Mouse (Mus musculus) lung, embryonic 15.5 days (tissue): ENCODE measurements at regions not wholly inside any gene's neighbourhood (a gene's known extent, or its start where the extent isn't known, plus 50 kb on each side); places are given as distances from the start of the nearest gene placed in this dataset.

Experiments
- ATAC-seq: fragments of 200-750 bp; cut with Nextera tagmentation; 2 replicates; pipeline ENCODE4 v1.8.0; 2017; ENCODE audit warnings: moderate number of reproducible peaks, borderline replicate concordance; ENCODE audit not compliant: low FRiP score, low TSS enrichment; ENCODE audit errors: extremely low read depth
- H3K27ac ChIP-seq: fragments of 300-500 bp; sonication (generic); 2 replicates; pipeline ENCODE4 v1.5.1; 2015; ENCODE audit warnings: moderate library complexity, mild to moderate bottlenecking, inconsistent platforms
- H3K27me3 ChIP-seq: fragments of 300-500 bp; sonication (generic); 2 replicates; pipeline ENCODE4 v1.6.1; 2015; ENCODE audit warnings: inconsistent platforms
- H3K36me3 ChIP-seq: fragments of 300-500 bp; sonication (generic); 2 replicates; pipeline ENCODE4 v1.6.1; 2015; ENCODE audit warnings: inconsistent platforms
- H3K4me1 ChIP-seq: fragments of 300-500 bp; sonication (generic); 2 replicates; pipeline ENCODE4 v1.6.1; 2015; ENCODE audit warnings: inconsistent platforms
- H3K4me2 ChIP-seq: fragments of 300-500 bp; sonication (generic); 2 replicates; pipeline ENCODE4 v1.6.1; 2015; ENCODE audit warnings: inconsistent platforms, mild to moderate bottlenecking, moderate library complexity
- H3K4me3 ChIP-seq: fragments of 300-500 bp; sonication (generic); 2 replicates; pipeline ENCODE4 v1.5.1; 2015; ENCODE audit warnings: mild to moderate bottlenecking, inconsistent platforms
- H3K9ac ChIP-seq: fragments of 300-500 bp; sonication (generic); 2 replicates; pipeline ENCODE4 v1.6.1; 2015; ENCODE audit warnings: inconsistent platforms
- H3K9me3 ChIP-seq: fragments of 300-500 bp; sonication (generic); 2 replicates; pipeline ENCODE4 v1.6.1; 2016; ENCODE audit warnings: inconsistent platforms
- WGBS: fragments of 180-500 bp; shearing (Covaris S2); methylation state at CpG from one replicate; pipeline ENCODE4 v1.1.7; 2015; 5-methylcytosine and 5-hydroxymethylcytosine counted together

DNA sequence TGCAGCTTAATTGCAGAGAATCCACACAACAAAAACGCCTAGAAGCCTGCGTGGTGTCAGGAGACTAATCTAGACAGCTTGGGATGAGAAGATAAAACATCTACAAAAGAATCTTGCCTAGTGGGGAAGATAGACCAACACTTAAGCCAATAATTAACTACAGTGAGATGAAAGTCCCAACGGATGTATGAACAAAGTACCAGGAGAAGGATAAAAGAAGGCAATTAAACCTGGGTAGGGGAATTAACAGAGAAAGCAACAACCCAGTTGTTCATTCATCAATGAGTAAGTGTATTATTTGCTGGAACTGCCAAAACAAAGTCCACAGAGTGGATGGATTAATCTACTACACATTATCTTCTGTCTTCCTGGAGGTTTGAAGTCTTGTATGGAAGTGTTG, 99.8 kb downstream of the Olfm4 start:
- H3K9me3 ChIP-seq, result no peaks in the 10 kb centered on the region
- ATAC-seq, result no peak
- no peak overlapping the region for H3K4me2 ChIP-seq
- no peak overlapping the region for H3K9ac ChIP-seq
- H3K36me3 ChIP-seq, result no peaks in the 10 kb centered on the region
- H3K27ac ChIP-seq, result no peak overlapping the region
- no peaks in the 10 kb centered on the region for H3K27me3 ChIP-seq
- 71% methylated on average over 3 of the region's 3 CpGs for WGBS
- H3K4me1 ChIP-seq, result no peaks in the 10 kb centered on the region
- no peak overlapping the region for H3K4me3 ChIP-seq

DNA sequence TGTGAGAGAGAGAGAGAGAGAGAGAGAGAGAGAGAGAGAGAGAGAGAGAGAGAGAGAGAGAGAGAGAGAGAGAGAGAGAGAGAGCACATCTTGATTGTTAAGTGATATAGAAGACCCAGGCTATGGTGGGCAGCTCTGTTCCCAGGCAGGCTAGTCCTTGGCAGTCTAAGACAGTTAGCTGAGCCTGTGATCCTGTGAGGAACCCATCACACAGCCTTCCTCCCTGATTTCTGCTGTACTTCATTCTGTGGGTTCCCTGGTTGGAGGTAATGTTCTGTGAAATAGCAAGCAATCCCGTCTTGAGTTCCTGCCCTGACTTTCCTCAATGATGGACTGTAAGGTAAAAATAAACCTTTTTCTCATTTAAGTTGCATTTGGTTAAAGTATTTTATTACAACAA, 113.4 kb downstream of the Olfm4 start:
- Histone ChIP-seq H3K4me1 (no peaks in the 10 kb centered on the region), H3K4me2 (no peak overlapping the region), H3K27ac (no peak overlapping the region), H3K27me3 (no peaks in the 10 kb centered on the region), H3K9me3 (no peaks in the 10 kb centered on the region), H3K36me3 (no peaks in the 10 kb centered on the region), H3K9ac (no peak overlapping the region), H3K4me3 (no peak overlapping the region)
- no peak for ATAC-seq
- WGBS, result 56% methylated on average over 1 of the region's 1 CpGs

DNA sequence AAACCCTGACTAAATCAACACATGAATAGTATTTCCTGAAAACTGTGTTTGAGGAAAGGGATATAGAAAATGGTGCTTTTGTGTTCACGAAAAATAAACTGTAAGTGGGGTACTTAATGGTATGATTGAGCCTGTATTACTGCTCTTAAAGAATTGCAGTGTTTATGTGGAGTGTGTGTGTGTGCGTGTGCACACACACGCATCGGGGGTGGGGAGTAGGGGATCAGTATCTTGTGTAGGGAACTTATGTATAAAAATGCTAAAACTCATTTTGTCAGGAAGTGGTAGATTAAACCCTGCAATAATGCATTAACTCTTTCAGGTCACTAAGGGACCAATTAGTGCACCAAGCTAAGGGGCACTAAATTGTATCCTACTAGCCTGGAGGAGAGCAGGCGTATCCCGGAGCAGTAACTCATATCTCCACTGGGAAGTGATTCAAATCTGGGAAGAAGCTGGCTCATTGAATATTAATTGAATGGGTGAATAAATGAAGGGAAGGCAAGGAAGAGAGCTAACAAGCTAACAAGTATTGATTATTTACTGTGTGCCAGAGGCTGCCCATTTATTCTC, 129.3 kb downstream of the Olfm4 start:
- 78% methylated on average over 6 of the region's 6 CpGs for WGBS
- no peaks in the 10 kb centered on the region for H3K9me3 ChIP-seq
- H3K4me2 ChIP-seq, result no peak overlapping the region
- H3K36me3 ChIP-seq, result no peaks in the 10 kb centered on the region
- H3K27ac ChIP-seq, result no peak overlapping the region
- no peaks in the 10 kb centered on the region for H3K27me3 ChIP-seq
- no peak for ATAC-seq
- H3K4me1 ChIP-seq, result no peaks in the 10 kb centered on the region
- no peak overlapping the region for H3K9ac ChIP-seq
- H3K4me3 ChIP-seq, result no peak overlapping the region

DNA sequence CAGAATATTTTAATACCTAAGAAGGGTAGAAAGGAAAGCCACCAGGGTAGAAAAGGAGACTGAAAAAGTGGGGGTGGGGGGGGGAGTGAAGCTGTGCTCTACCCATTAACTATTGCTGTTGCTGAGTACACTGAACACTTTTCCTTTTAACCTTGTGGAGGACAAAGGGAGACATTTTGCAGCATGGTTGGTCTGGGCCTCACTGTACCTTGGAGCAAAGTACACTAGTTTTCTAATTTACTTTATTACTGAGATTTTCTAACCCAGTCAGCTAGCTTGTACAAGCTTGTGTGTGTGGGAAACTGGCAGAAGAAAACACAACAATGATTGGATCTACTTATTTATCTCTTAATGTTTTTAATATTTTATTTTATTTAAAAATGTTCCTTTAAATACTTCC, 130.4 kb downstream of the Olfm4 start:
- Histone ChIP-seq H3K4me1 (no peaks in the 10 kb centered on the region), H3K27ac (no peak overlapping the region), H3K36me3 (no peaks in the 10 kb centered on the region), H3K27me3 (no peaks in the 10 kb centered on the region), H3K4me3 (no peak overlapping the region), H3K9ac (no peak overlapping the region), H3K4me2 (no peak overlapping the region), H3K9me3 (no peaks in the 10 kb centered on the region)
- ATAC-seq, result no peak

DNA sequence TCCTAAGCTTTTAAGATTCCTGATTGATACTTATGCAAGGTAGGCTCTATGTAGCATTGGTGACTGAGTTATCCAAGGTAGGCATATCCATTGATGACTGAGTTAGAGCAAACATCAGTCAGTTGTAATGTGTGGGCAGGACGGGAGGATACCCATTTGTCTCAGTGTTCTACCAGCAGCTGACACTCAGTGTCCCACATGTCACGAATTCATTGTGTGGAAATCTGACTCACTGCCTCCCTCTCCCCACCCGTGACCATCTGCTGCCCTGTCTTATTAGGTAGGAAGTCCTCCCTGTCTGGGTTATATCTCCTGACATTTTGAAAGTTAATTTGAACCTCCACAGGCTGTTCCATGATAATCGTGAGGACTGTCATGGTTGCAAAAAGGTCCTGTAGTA, 141.3 kb downstream of the Olfm4 start:
- no peak overlapping the region for H3K4me2 ChIP-seq
- no peaks in the 10 kb centered on the region for H3K4me1 ChIP-seq
- H3K36me3 ChIP-seq, result no peaks in the 10 kb centered on the region
- ATAC-seq, result no peak
- no peak overlapping the region for H3K9ac ChIP-seq
- WGBS, result 73% methylated on average over 4 of the region's 4 CpGs
- no peak overlapping the region for H3K27ac ChIP-seq
- no peaks in the 10 kb centered on the region for H3K27me3 ChIP-seq
- no peaks in the 10 kb centered on the region for H3K9me3 ChIP-seq
- no peak overlapping the region for H3K4me3 ChIP-seq

DNA sequence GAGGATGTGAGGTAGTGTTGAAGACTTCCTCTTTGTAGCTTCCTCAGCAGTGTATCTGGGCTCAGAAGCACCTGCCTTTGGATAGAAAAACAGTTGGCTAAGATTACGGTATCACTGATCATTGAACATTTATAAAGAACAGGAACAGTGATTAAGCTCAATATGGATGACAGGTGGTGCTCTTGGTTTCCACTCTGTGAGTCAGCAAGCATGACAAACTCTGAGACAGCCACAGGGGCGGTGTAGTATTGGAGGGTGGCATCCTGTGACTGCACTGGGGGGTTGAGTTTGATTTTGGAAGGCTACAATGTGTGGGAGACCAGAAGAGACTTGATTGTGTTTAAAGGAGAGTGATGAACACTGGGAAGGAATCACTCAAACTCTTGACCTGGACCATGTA, 144.3 kb downstream of the Olfm4 start:
- Histone ChIP-seq H3K27ac (no peak overlapping the region), H3K36me3 (no peaks in the 10 kb centered on the region), H3K4me1 (no peaks in the 10 kb centered on the region), H3K9me3 (no peaks in the 10 kb centered on the region), H3K4me3 (no peak overlapping the region), H3K27me3 (no peaks in the 10 kb centered on the region), H3K4me2 (no peak overlapping the region), H3K9ac (no peak overlapping the region)
- no peak for ATAC-seq
- WGBS, result 86% methylated on average over 2 of the region's 2 CpGs

DNA sequence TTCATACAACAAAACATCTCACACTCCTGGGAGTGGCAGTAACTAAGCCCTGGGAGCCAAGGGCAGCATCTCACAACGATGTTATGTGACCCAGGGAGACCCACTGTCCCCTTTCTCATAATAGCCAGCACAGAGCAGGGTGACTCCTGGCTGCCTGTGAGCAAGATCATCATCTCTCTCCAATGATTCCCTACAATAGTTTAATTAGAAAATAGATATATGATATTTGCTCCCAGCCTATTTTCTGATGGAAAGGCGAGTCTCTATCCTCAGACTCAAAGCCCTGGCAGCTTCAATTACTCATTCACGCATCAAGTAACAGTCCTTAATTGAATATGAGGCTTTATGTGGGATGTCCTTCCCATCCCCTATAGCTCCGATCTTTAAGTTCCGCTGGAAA, 153.7 kb downstream of the Olfm4 start:
- ATAC-seq, result no peak
- no peak overlapping the region for H3K27ac ChIP-seq
- no peak overlapping the region for H3K4me3 ChIP-seq
- no peak overlapping the region for H3K4me2 ChIP-seq
- no peaks in the 10 kb centered on the region for H3K36me3 ChIP-seq
- no peaks in the 10 kb centered on the region for H3K9me3 ChIP-seq
- no peaks in the 10 kb centered on the region for H3K4me1 ChIP-seq
- no peak overlapping the region for H3K9ac ChIP-seq
- 75% methylated on average over 5 of the region's 5 CpGs for WGBS
- no peaks in the 10 kb centered on the region for H3K27me3 ChIP-seq

DNA sequence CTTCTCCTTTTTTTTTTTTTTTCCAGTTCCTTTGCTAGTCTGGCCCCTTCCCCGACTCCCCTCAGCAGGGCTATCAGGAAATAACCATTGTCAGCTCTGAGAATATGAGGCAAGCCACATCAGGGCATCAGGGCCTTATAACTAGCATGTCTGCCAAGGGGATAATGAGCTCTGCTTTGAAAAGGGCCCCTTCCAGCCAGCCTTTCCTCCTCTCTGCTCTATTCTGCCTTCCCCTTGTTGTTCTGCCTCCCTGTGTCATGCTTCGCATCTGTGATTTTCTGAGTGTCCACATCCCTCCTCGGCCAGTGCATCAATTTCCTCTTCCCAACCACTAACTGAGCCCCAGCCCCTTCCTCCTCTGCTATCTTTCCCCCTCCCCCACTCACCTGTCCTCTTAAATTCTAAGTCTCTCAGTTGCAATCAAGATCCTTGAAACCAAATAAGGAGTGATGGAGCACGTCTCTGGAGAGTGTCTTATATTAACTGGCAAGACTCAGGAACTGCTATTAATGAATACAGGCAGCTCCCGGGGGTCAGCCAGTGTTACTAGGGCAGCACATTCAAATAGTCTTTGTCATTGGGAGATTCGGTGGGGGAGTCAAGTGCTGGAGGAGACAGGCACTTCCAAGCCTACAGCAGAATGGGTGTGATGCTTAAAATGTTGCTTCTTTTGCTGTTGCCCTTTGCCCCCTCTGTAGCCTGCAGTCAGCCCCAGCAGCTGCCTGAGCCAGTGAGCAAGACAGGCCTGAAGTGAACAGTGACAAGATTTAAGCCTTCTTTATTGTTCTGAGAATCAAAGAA, 155.3 kb downstream of the Olfm4 start:
- ATAC-seq, result no peak
- H3K4me3 ChIP-seq, result no peak overlapping the region
- no peaks in the 10 kb centered on the region for H3K36me3 ChIP-seq
- no peak overlapping the region for H3K27ac ChIP-seq
- H3K4me1 ChIP-seq, result no peaks in the 10 kb centered on the region
- 36% methylated on average over 6 of the region's 6 CpGs for WGBS
- no peak overlapping the region for H3K9ac ChIP-seq
- no peaks in the 10 kb centered on the region for H3K9me3 ChIP-seq
- H3K4me2 ChIP-seq, result no peak overlapping the region
- no peaks in the 10 kb centered on the region for H3K27me3 ChIP-seq

DNA sequence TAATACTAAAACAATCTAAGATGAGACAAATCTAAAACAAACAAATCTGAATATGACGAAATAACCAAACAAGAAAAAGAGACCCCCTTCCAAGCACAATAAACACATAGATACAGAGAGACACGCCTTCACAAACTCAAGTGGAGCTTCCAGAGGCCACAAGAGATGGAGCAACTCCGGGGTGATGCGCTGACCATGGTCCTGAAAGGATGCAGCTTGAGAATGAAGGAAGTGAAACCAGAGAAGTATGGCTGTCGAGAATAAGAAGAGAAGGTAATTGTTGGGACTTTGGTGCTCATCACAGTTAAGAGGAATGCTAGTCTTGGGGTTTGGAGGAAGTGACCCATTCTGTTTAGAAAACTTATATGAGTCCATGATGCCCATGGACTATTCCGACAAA, 173.1 kb downstream of the Olfm4 start:
- Histone ChIP-seq H3K4me2 (no peak overlapping the region), H3K27me3 (no peaks in the 10 kb centered on the region), H3K36me3 (no peaks in the 10 kb centered on the region), H3K27ac (no peak overlapping the region), H3K4me1 (no peaks in the 10 kb centered on the region), H3K9ac (no peak overlapping the region), H3K9me3 (no peaks in the 10 kb centered on the region), H3K4me3 (no peak overlapping the region)
- 39% methylated on average over 6 of the region's 6 CpGs for WGBS
- no peak for ATAC-seq

DNA sequence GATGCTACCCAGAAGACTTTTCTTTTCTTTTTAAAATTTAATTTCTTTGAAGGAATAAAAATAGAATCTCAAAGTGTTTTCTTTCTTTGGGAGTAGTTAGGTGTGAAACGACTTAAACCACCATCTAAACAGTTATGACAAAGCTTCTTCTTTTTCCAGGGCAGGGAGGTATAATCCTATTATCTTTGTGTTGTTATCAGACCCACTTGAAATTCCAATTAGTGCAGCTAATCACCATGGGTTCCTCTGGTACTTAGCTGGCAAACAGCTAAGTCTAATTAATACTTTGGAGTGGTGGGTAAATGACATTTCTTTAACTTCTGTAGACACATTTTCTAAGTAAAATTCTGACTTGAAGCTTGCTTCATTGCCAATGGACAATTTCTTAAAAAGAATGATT, 185.3 kb downstream of the Olfm4 start:
- Histone ChIP-seq H3K27me3 (no peaks in the 10 kb centered on the region), H3K36me3 (no peaks in the 10 kb centered on the region), H3K4me1 (no peaks in the 10 kb centered on the region), H3K4me2 (no peak overlapping the region), H3K9me3 (no peaks in the 10 kb centered on the region), H3K27ac (no peak overlapping the region), H3K9ac (no peak overlapping the region), H3K4me3 (no peak overlapping the region)
- 39% methylated on average over 1 of the region's 1 CpGs for WGBS
- ATAC-seq, result no peak

DNA sequence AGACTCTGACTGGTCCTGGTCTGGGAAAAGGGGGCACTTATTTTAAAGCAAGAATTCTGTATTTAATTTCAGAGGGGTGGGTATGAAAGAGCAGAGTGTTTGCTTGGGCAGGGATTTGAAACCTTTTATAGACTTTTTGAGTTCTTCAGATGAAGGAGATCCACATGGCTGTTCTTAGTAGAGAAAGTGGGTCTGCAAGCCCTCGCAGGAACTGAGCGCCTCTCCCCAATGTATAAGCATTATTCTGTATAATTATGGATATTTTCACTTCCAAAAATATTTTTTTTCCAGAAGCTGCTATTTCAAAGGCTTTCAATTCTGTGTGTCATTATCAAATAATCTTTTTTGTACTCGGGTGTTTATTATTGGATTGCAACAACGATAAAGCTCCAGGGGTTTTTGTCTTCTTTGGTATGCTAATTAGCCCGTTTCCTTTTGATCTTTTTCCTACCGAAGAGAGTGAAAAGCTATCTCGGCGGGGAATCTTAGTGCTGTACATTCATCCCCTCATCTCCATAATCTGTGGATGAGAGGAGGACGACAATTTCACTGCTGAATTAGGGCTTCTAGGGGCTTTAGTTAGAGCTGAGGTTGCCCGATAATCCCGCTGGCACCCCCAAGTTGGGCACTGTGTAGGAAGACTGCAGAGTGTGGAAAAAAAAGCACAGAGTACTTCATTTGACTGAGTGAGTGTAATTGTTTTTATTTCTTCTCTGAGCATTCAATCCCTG, 186.7 kb downstream of the Olfm4 start:
- H3K9me3 ChIP-seq, result no peaks in the 10 kb centered on the region
- H3K9ac ChIP-seq, result no peak overlapping the region
- 26% methylated on average over 11 of the region's 11 CpGs for WGBS
- no peak for ATAC-seq
- no peaks in the 10 kb centered on the region for H3K4me1 ChIP-seq
- no peak overlapping the region for H3K4me2 ChIP-seq
- H3K27me3 ChIP-seq, result no peaks in the 10 kb centered on the region
- H3K4me3 ChIP-seq, result no peak overlapping the region
- no peak overlapping the region for H3K27ac ChIP-seq
- no peaks in the 10 kb centered on the region for H3K36me3 ChIP-seq

DNA sequence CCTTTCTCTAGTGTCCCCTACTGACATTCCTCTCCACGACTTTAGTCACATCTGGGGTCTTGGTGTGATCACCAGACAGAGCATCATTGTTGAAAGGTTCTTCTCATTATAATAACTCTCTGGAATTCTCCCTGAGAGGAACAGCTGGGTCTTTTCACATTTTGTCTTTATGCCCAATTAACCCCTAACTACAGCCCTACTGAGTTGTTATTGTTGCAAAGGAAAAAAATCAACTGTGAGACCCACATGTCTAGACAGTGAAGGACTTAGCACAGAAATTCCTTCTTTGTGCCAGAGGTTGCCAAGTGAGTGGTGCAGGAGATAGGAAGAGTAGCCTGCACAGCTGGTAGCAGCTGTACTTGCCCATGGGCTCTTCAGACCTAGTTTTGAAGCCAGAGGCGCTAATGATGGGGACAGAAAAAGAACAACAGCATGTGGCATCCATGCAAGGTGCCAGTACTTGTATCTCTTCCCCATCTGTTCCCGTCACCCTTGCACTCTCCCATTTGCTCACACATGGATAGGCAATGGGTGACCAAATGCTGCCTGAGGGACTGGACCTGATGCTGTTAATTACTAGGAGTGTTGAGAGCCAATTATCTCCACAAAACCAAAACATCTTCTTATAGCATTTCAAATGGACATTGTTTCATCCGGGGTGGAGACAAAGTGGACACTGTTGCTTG, 189.1 kb downstream of the Olfm4 start:
- Histone ChIP-seq H3K27ac (no peak overlapping the region), H3K36me3 (no peaks in the 10 kb centered on the region), H3K4me3 (no peak overlapping the region), H3K27me3 (no peaks in the 10 kb centered on the region), H3K9me3 (no peaks in the 10 kb centered on the region), H3K9ac (no peak overlapping the region), H3K4me1 (no peaks in the 10 kb centered on the region), H3K4me2 (no peak overlapping the region)
- peak; percentile 70; the same call in 1 of the 2 replicates for ATAC-seq
- 42% methylated on average over 4 of the region's 4 CpGs for WGBS
